Mouse (Mus musculus) embryonic facial prominence, embryonic 10.5 days (tissue): ENCODE data around the gene Gm20920. TPM values are rescaled to one million over a fixed set of nuclear protein-coding genes. Genes with fewer than 3 reads are reported as not detected.
"Not testable (repeated sequence)": the region's sequence is repeated elsewhere in the genome, so short reads cannot be mapped to it uniquely, and the experiment has no call there.

ENCODE experiments used
- DNase-seq: peaks from one replicate; pipeline ENCODE4 v3.0.0-alpha.2; 2017; ENCODE audit warnings: low spot score
- H3K27ac ChIP-seq: fragments of 300-500 bp; sonication (generic); replicated peaks from 2 replicates; pipeline ENCODE4 v1.5.1; 2016; ENCODE audit warnings: mild to moderate bottlenecking
- H3K27me3 ChIP-seq: fragments of 300-500 bp; sonication (generic); replicated peaks from 2 replicates; pipeline ENCODE4 v1.6.1; 2016; ENCODE audit warnings: low read depth, mild to moderate bottlenecking; ENCODE audit not compliant: poor library complexity, severe bottlenecking
- H3K36me3 ChIP-seq: fragments of 300-500 bp; sonication (generic); replicated peaks from 2 replicates; pipeline ENCODE4 v1.6.1; 2016; ENCODE audit warnings: mild to moderate bottlenecking, moderate library complexity
- H3K4me1 ChIP-seq: fragments of 300-500 bp; sonication (generic); 2 replicates; pipeline ENCODE4 v1.6.1; 2016
- H3K4me3 ChIP-seq: fragments of 300-500 bp; sonication (generic); 2 replicates; pipeline ENCODE4 v1.5.1; 2016; ENCODE audit warnings: mild to moderate bottlenecking, moderate library complexity
- H3K9me3 ChIP-seq: fragments of 300-500 bp; sonication (generic); 2 replicates; pipeline ENCODE4 v1.6.1; 2016; ENCODE audit warnings: mild to moderate bottlenecking
- WGBS: fragments of 180-500 bp; shearing (Covaris S2); methylation state at CpG from one replicate; pipeline ENCODE4 v1.1.7; 2016; 5-methylcytosine and 5-hydroxymethylcytosine counted together
- polyA plus RNA-seq: library from polyadenylated mRNA; unstranded; fragments of >200 nt; fragmentation: Nextera tagmentation; extraction: Ambion mirVana; gene quantifications from 2 replicates; pipeline ENCODE4 v1.2.1, GENCODE M21; 2016

The Gm20920 gene
- not detected in 2 replicates for polyA plus RNA-seq

GRCm38 (mm10) chrY:51851820-51852219 lies at the start of gene Gm20920:
Gene Gm20920, plus strand, starts transcription at chrY:51852120.
- not testable (repeated sequence) for H3K27ac ChIP-seq, H3K9me3 ChIP-seq, H3K4me1 ChIP-seq, H3K36me3 ChIP-seq, H3K27me3 ChIP-seq, DNase-seq, H3K4me3 ChIP-seq
- no CpG with 5 or more reads among the region's 6 CpGs for WGBS
